Mouse (Mus musculus): Measurements from ENCODE around the gene Shpk.
A peak's percentile ranks its signal among the peaks of the same experiment; 100 is the strongest.

Gene Shpk

GRCm38 (mm10) chr11:73199230-73199712 lies at the start of gene Shpk:
Gene Shpk, plus strand, starts transcription at chr11:73199460.
- DNase-seq (ENCODE audit: low read depth, low spot score) = peak; percentile 95

GRCm38 (mm10) chr11:73155071-73155470 lies 44.2 kb upstream of the Shpk start:
- DNase-seq (ENCODE audit: low read depth, low spot score) = no peak

GRCm38 (mm10) chr11:73159957-73160810 lies 39.1 kb upstream of the Shpk start, which contains the start of gene P2rx5:
Gene P2rx5, plus strand, starts transcription at chr11:73160421.
- peak; percentile 49 for DNase-seq (ENCODE audit: low read depth, low spot score)

- DNase-seq (ENCODE audit: low read depth, low spot score) = peak; percentile 19
These were observed 38.5 kb upstream of the Shpk start for GRCm38 (mm10) chr11:73160811-73161200.

GRCm38 (mm10) chr11:73161616-73162015 lies 37.6 kb upstream of the Shpk start:
- DNase-seq (ENCODE audit: low read depth, low spot score) = no peak

GRCm38 (mm10) chr11:73162284-73162683 lies 37.0 kb upstream of the Shpk start:
- DNase-seq (ENCODE audit: low read depth, low spot score) = no peak

- DNase-seq (ENCODE audit: low read depth, low spot score) = no peak
These were observed 31.2 kb upstream of the Shpk start for GRCm38 (mm10) chr11:73168071-73168470.

- no peak for DNase-seq (ENCODE audit: low read depth, low spot score)
These were observed 30.7 kb upstream of the Shpk start for GRCm38 (mm10) chr11:73168576-73168975.

GRCm38 (mm10) chr11:73169231-73169630 lies 30.0 kb upstream of the Shpk start:
- peak; percentile 60 for DNase-seq (ENCODE audit: low read depth, low spot score)

- no peak for DNase-seq (ENCODE audit: low read depth, low spot score)
These were observed 27.1 kb upstream of the Shpk start for GRCm38 (mm10) chr11:73172186-73172585.

GRCm38 (mm10) chr11:73175612-73176011 lies 23.6 kb upstream of the Shpk start:
- no peak for DNase-seq (ENCODE audit: low read depth, low spot score)

- DNase-seq (ENCODE audit: low read depth, low spot score) = no peak
These were observed 23.1 kb upstream of the Shpk start for GRCm38 (mm10) chr11:73176186-73176585.

- DNase-seq (ENCODE audit: low read depth, low spot score) = peak; percentile 99
These were observed 22.4 kb upstream of the Shpk start, which contains the start of the genes Emc6 and Tax1bp3 for GRCm38 (mm10) chr11:73176608-73177508. Gene Emc6, minus strand, starts transcription at chr11:73177037. Gene Tax1bp3, plus strand, starts transcription at chr11:73177083.

GRCm38 (mm10) chr11:73177509-73177875 lies 21.8 kb upstream of the Shpk start:
- peak; percentile 81 for DNase-seq (ENCODE audit: low read depth, low spot score)

- DNase-seq (ENCODE audit: low read depth, low spot score) = no peak
These were observed 21.4 kb upstream of the Shpk start for GRCm38 (mm10) chr11:73177895-73178294.

GRCm38 (mm10) chr11:73185872-73186615 lies 13.2 kb upstream of the Shpk start:
- DNase-seq (ENCODE audit: low read depth, low spot score) = no peak

- no peak for DNase-seq (ENCODE audit: low read depth, low spot score)
These were observed 12.0 kb upstream of the Shpk start for GRCm38 (mm10) chr11:73187231-73187630.

- no peak for DNase-seq (ENCODE audit: low read depth, low spot score)
These were observed 6.2 kb upstream of the Shpk start for GRCm38 (mm10) chr11:73193047-73193446.

GRCm38 (mm10) chr11:73194444-73194843 lies 4.8 kb upstream of the Shpk start:
- no peak for DNase-seq (ENCODE audit: low read depth, low spot score)

GRCm38 (mm10) chr11:73198190-73198589 lies 1.1 kb upstream of the Shpk start:
- DNase-seq (ENCODE audit: low read depth, low spot score) = no peak

- peak; percentile 84 for DNase-seq (ENCODE audit: low read depth, low spot score)
These were observed 544 bp upstream of the Shpk start, which contains the start of gene Ctns for GRCm38 (mm10) chr11:73198603-73199229. Gene Ctns, minus strand, starts transcription at chr11:73199042.

Data from mesoderm, embryonic 11.5 days (tissue).